In genomic region chr17:64231172-64231571, GRCm38 (mm10) we compare ENCODE assay signal across 13 mouse cellular contexts.
DNase-seq lines count a peak whose midpoint lies in the region; ATAC-seq and TF ChIP-seq lines count a peak whose summit lies in the region.
"Had no signal": no experiment of that assay in that cellular context is flagged by ENCODE, and none has a peak within 500 bp of the region (broad histone marks: within the 10 kb centered on the region; RNA-seq: fewer than 3 reads in every experiment).

No protein-coding gene starts in this region.

- WGBS in liver, embryonic 11.5 days: 70% methylated on average over 8 of the region's 8 CpGs
- WGBS in midbrain, embryonic 10.5 days: 79% methylated on average over 8 of the region's 8 CpGs

- H3K4me3 ChIP-seq in liver, embryonic 11.5 days (ENCODE audit: low read depth, low read length): no peak overlapping the region
- H3K4me3 ChIP-seq in E14TG2a.4 (replicated peaks; ENCODE audit: low read length): no peak overlapping the region
- H3K4me3 ChIP-seq in midbrain, embryonic 10.5 days: no peak overlapping the region
- H3K4me3 ChIP-seq: forebrain, embryonic 12.5 days; megakaryocyte, embryonic 14.5 days; neural tube, embryonic 15.5 days had no signal

- DNase-seq in liver: peak; percentile 19
- no peak for DNase-seq in liver, embryonic 11.5 days (ENCODE audit: low spot score)
- peak; percentile 22 for DNase-seq in T-cell, adult 2 months (ENCODE audit: low spot score)
- peak; percentile 73 for DNase-seq in naive thymus-derived CD4-positive, alpha-beta T cell, adult 2 months (ENCODE audit: low read depth)
- no peak for DNase-seq in cerebellum, adult 8-10 months
- DNase-seq in kidney, postnatal 4 days: no peak
- DNase-seq in midbrain, embryonic 10.5 days (ENCODE audit: low spot score): no peak
- DNase-seq: cerebellum, postnatal 10 days; spleen, adult 18-20 months had no signal

- ATAC-seq in liver, embryonic 11.5 days (replicated peaks; ENCODE audit: low FRiP score): no peak

- H3K4me1 ChIP-seq in liver, embryonic 11.5 days (replicated peaks; ENCODE audit: control insufficient read depth, insufficient read depth, low read length): no peaks in the 10 kb centered on the region
- peaks cover 14% of the 10 kb centered on the region for H3K4me1 ChIP-seq in E14TG2a.4 (replicated peaks; ENCODE audit: low read depth, low read length)
- no peaks in the 10 kb centered on the region for H3K4me1 ChIP-seq in midbrain, embryonic 10.5 days
- H3K4me1 ChIP-seq: forebrain, embryonic 12.5 days; neural tube, embryonic 15.5 days had no signal

- H3K27ac ChIP-seq in liver, embryonic 11.5 days (ENCODE audit: low read depth, low read length): no peak overlapping the region
- H3K27ac ChIP-seq in midbrain, embryonic 10.5 days (replicated peaks): no peak overlapping the region
- H3K27ac ChIP-seq: forebrain, embryonic 12.5 days; neural tube, embryonic 15.5 days had no signal

- no peaks in the 10 kb centered on the region for H3K9me3 ChIP-seq in liver, embryonic 11.5 days (ENCODE audit: control insufficient read depth, low read length)
- H3K9me3 ChIP-seq in E14TG2a.4 (ENCODE audit: low read length): no peaks in the 10 kb centered on the region
- H3K9me3 ChIP-seq in midbrain, embryonic 10.5 days (replicated peaks): no peaks in the 10 kb centered on the region
- H3K9me3 ChIP-seq: forebrain, embryonic 12.5 days; megakaryocyte, embryonic 14.5 days; neural tube, embryonic 15.5 days had no signal

- H3K27me3 ChIP-seq in liver, embryonic 11.5 days (replicated peaks; ENCODE audit: control insufficient read depth, insufficient read depth, low read length): no peaks in the 10 kb centered on the region
- H3K27me3 ChIP-seq in E14TG2a.4 (ENCODE audit: insufficient read depth, low read length): no peaks in the 10 kb centered on the region
- H3K27me3 ChIP-seq in midbrain, embryonic 10.5 days (ENCODE audit: low read depth, poor library complexity, severe bottlenecking): no peaks in the 10 kb centered on the region
- H3K27me3 ChIP-seq: forebrain, embryonic 12.5 days; megakaryocyte, embryonic 14.5 days; neural tube, embryonic 15.5 days had no signal

- no peaks in the 10 kb centered on the region for H3K36me3 ChIP-seq in liver, embryonic 11.5 days (ENCODE audit: control insufficient read depth, insufficient read depth, low read length)
- H3K36me3 ChIP-seq in E14TG2a.4 (ENCODE audit: insufficient read depth, low read length): no peaks in the 10 kb centered on the region
- no peaks in the 10 kb centered on the region for H3K36me3 ChIP-seq in midbrain, embryonic 10.5 days
- H3K36me3 ChIP-seq: forebrain, embryonic 12.5 days; neural tube, embryonic 15.5 days had no signal

- peak; percentile 95 for TF ChIP-seq CTCF in E14TG2a.4 (conservative IDR thresholded peaks at IDR 0.05; ENCODE audit: low read length)

- no peak overlapping the region for H3K4me2 ChIP-seq in liver, embryonic 11.5 days
- H3K4me2 ChIP-seq: forebrain, embryonic 12.5 days; neural tube, embryonic 15.5 days had no signal

- no peak overlapping the region for H3K9ac ChIP-seq in liver, embryonic 11.5 days (ENCODE audit: low read depth, low read length)
- H3K9ac ChIP-seq: forebrain, embryonic 12.5 days; neural tube, embryonic 15.5 days had no signal

Comparison
In these comparisons a context has a peak if more than half of its experiments do, and no peak if none do; other contexts are left out.
1. DNase-seq: peak in liver (single experiment), T-cell, adult 2 months (single experiment) and naive thymus-derived CD4-positive, alpha-beta T cell, adult 2 months (single experiment); none in liver, embryonic 11.5 days (single experiment), cerebellum, adult 8-10 months (single experiment), kidney, postnatal 4 days (0 of 2) and midbrain, embryonic 10.5 days (single experiment).